Mouse (Mus musculus) stomach, embryonic 16.5 days (tissue): ENCODE data around the gene Frs2. TPM values are rescaled to one million over a fixed set of nuclear protein-coding genes. Genes with fewer than 3 reads are reported as not detected.
"Not testable (repeated sequence)": the region's sequence is repeated elsewhere in the genome, so short reads cannot be mapped to it uniquely, and the experiment has no call there.

Source experiments
- ATAC-seq: fragments of 200-750 bp; cut with Nextera tagmentation; 2 replicates; pipeline ENCODE4 v1.8.0; 2017; ENCODE audit warnings: moderate number of reproducible peaks, moderate TSS enrichment; ENCODE audit not compliant: insufficient read depth, low FRiP score
- H3K27ac ChIP-seq: fragments of 300-500 bp; sonication (generic); 2 replicates; pipeline ENCODE4 v1.5.1; 2014; ENCODE audit warnings: low read length
- H3K27me3 ChIP-seq: fragments of 300-500 bp; sonication (generic); 2 replicates; pipeline ENCODE4 v1.6.1; 2014; ENCODE audit warnings: low read length, control low read depth, mixed read lengths; ENCODE audit not compliant: control insufficient read depth, insufficient read depth
- H3K36me3 ChIP-seq: fragments of 300-500 bp; sonication (generic); 2 replicates; pipeline ENCODE4 v1.6.1; 2014; ENCODE audit warnings: low read length; ENCODE audit not compliant: control insufficient read depth, insufficient read depth
- H3K4me1 ChIP-seq: fragments of 300-500 bp; sonication (generic); 2 replicates; pipeline ENCODE4 v1.6.1; 2014; ENCODE audit warnings: low read length, control low read depth, mixed read lengths; ENCODE audit not compliant: control insufficient read depth, insufficient read depth
- H3K4me2 ChIP-seq: fragments of 300-500 bp; sonication (generic); 2 replicates; pipeline ENCODE4 v1.6.1; 2014; ENCODE audit warnings: low read depth, low read length, mixed read lengths
- H3K4me3 ChIP-seq: fragments of 300-500 bp; sonication (generic); replicated peaks from 2 replicates; pipeline ENCODE4 v1.5.1; 2014; ENCODE audit warnings: mild to moderate bottlenecking, low read length
- H3K9ac ChIP-seq: fragments of 300-500 bp; sonication (generic); 2 replicates; pipeline ENCODE4 v1.6.1; 2014; ENCODE audit warnings: low read length
- H3K9me3 ChIP-seq: fragments of 300-500 bp; sonication (generic); replicated peaks from 2 replicates; pipeline ENCODE4 v1.6.1; 2016; ENCODE audit warnings: low read length, control low read depth; ENCODE audit not compliant: control insufficient read depth
- WGBS: fragments of 180-500 bp; shearing (Covaris S2); extraction: QIAGEN DNeasy Blood & Tissue Kit; methylation state at CpG from one replicate; pipeline ENCODE4 v1.1.7; 2014; 5-methylcytosine and 5-hydroxymethylcytosine counted together
- polyA plus RNA-seq: library from polyadenylated mRNA; unstranded; fragments of >200 nt; fragmentation: Nextera tagmentation; extraction: Ambion mirVana; gene quantifications from 2 replicates; pipeline ENCODE4 v1.2.1, GENCODE M21; 2015

The Frs2 gene
- polyA plus RNA-seq, 1 experiment from 2014 or later, result 18.7 TPM

GRCm38 (mm10) chr10:117025776-117026175 is 122.6 kb downstream of the Frs2 start:
- H3K9ac ChIP-seq, H3K36me3 ChIP-seq, H3K27ac ChIP-seq, H3K9me3 ChIP-seq, H3K4me2 ChIP-seq, H3K4me1 ChIP-seq, H3K4me3 ChIP-seq, ATAC-seq: not testable (repeated sequence)
- H3K27me3 ChIP-seq, result peaks cover 12% of the 10 kb centered on the region

GRCm38 (mm10) chr10:117023693-117024092 is 124.6 kb downstream of the Frs2 start:
- Histone ChIP-seq H3K9me3 (no peaks in the 10 kb centered on the region), H3K9ac (no peak overlapping the region), H3K27me3 (peaks cover 12% of the 10 kb centered on the region), H3K4me2 (peak overlapping the region; percentile 46), H3K4me3 (peak overlapping the region; percentile 25), H3K4me1 (no peaks in the 10 kb centered on the region), H3K27ac (no peak overlapping the region), H3K36me3 (no peaks in the 10 kb centered on the region)
- 27% methylated on average over 16 of the region's 16 CpGs for WGBS
- no peak for ATAC-seq

GRCm38 (mm10) chr10:117021020-117021754 is 127.1 kb downstream of the Frs2 start:
- ATAC-seq, result 0 out of 2 replicates have a peak, but pooled peaks have one; percentile 44
- H3K4me2 ChIP-seq, result no peak overlapping the region
- peaks cover 12% of the 10 kb centered on the region for H3K27me3 ChIP-seq
- H3K4me3 ChIP-seq, result no peak overlapping the region
- H3K9me3 ChIP-seq, result no peaks in the 10 kb centered on the region
- no peaks in the 10 kb centered on the region for H3K36me3 ChIP-seq
- no peaks in the 10 kb centered on the region for H3K4me1 ChIP-seq
- H3K9ac ChIP-seq, result no peak overlapping the region
- WGBS, result 24% methylated on average over 21 of the region's 21 CpGs
- no peak overlapping the region for H3K27ac ChIP-seq

Other genes with a start within 250 kb of the Frs2 start
- 21.3 and 22.1 TPM in 2 replicates for gene Rab3ip, start 197.8 kb downstream of the Frs2 start, polyA plus RNA-seq
- gene Gm10271, start 175.9 kb downstream of the Frs2 start, polyA plus RNA-seq, result not detected in 2 replicates
- gene Best3, start 162.2 kb downstream of the Frs2 start, polyA plus RNA-seq, result 0.59 TPM in 1 of 2 replicates, not detected in the other
- gene Lrrc10, start 103.2 kb downstream of the Frs2 start, polyA plus RNA-seq, result not detected in 2 replicates
- gene Cct2, start 84.7 kb downstream of the Frs2 start, polyA plus RNA-seq, result 201 and 215 TPM in 2 replicates
- gene Yeats4, start 76.0 kb upstream of the Frs2 start, polyA plus RNA-seq, result 45.8 and 48.9 TPM in 2 replicates
- gene 9530003J23Rik, start 90.2 kb upstream of the Frs2 start, polyA plus RNA-seq, result not detected in 2 replicates
- 216 and 331 TPM in 2 replicates for gene Lyz2, start 133.8 kb upstream of the Frs2 start, polyA plus RNA-seq
- gene Lyz1, start 144.3 kb upstream of the Frs2 start, polyA plus RNA-seq, result 0.42 and 0.94 TPM in 2 replicates
- gene Cpsf6, start 231.5 kb upstream of the Frs2 start, polyA plus RNA-seq, result 121 and 123 TPM in 2 replicates